Mouse (Mus musculus) leukemia stem cell, adult 10-12 weeks (primary cell): ENCODE measurements around the gene Hilpda. TPM values are rescaled to one million over a fixed set of nuclear protein-coding genes. Genes with fewer than 3 reads are reported as not detected.

Experiments used
- polyA plus RNA-seq: library from polyadenylated mRNA; stranded (reverse); fragments of >175 nt; gene quantifications from 2 replicates; pipeline ENCODE4 v1.2.3, GENCODE M21; 2012; ENCODE audit warnings: low replicate concordance

Gene Hilpda
- polyA plus RNA-seq = 23.3 and 31.5 TPM in 2 replicates

DNA sequence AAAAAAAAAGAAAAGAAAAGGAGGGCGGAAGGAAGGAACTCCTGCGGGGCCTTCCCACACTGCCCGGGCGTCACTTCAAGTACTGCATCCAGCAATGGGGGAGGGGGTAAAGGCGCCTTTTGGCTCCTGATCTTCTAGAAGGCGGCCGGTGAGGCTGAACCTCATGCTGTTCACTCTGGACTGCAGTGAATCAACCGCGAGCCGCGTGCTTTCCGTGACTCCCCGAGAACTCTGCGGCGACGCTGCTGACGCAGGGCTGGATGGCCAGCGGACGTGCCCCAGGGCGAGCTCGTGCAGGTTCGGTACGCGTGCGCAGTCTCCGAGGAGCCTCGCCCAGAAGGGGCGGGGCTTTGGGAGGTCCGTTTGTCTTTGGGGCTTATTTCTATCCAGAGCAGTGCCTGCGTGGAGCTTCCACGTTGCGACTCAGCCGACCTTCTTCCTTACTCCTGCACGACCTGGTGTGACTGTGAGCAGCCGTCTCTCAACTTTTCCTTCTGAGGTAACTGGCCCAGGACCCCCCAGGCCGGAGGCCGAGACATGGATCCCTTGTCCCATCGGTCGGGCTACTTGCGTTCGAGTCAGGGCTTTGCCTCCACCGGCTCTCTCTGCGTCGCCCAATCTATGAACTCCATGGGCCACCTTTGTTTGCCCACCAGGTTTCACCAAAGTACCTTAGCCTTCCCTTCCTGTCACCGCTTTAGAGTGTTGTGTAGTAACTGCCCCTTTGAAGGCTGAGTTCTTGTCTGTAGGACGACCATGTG lies at the start of gene Hilpda:
TSS of gene Hilpda (plus strand) at position 177 of the 761 bp plus-strand sequence.

DNA sequence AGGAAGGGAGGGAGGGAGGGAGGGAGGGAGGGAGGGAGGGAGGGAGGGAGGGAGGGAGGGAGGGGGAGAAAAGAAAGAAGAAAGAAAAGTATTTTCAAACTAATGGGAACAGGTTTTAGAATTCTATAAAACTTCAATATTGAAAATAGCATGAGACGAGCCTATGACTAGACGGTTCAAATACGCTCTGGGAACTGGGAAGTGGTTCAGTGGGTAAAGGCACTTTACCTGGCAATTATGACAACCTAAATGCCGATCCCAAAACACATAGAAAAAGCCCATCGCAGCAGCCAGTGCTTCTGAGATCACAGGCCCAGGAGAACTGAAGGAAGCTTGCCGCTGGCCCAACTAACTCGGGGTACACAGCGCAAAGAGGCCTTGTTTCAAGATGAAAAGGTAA lies 7.0 kb downstream of the Hilpda start, which contains the start of gene Fam71f2:
TSS of gene Fam71f2 (plus strand) at position 301 of the 400 bp plus-strand sequence.

DNA sequence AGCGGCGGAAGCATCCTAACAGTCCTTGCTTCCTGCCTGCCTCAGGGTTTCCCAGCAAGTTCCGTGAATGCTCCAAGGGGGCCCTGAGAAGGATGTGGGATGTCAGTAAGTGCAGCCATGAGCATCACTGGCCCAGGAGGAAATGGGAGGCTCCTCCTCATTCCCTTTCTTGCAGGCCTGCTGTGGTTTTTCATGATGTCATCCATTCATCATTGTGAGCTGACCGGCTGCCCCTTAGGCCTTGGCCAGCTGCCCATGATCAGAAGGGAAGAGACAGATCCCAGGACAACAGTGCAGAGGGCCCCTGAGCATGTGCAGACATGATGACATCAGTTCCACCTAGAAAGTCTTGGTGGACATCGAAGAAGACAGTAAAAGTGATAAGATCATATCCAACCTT lies 46.6 kb downstream of the Hilpda start, which contains the start of gene Fam71f1:
TSS of gene Fam71f1 (plus strand) at position 262 of the 400 bp plus-strand sequence.

Other genes starting within 250 kb of the Hilpda start
- gene Lep, start 212.3 kb upstream of the Hilpda start, polyA plus RNA-seq = 0.05 TPM in 1 of 2 replicates, not detected in the other
- gene Rbm28, start 107.5 kb upstream of the Hilpda start, polyA plus RNA-seq = 10.2 and 11.2 TPM in 2 replicates
- gene Prrt4, start 92.9 kb upstream of the Hilpda start, polyA plus RNA-seq = 0.07 TPM in 1 of 2 replicates, not detected in the other
- gene Impdh1, start 56.1 kb upstream of the Hilpda start, polyA plus RNA-seq = 136 and 211 TPM in 2 replicates
- 0.30 TPM in 1 of 2 replicates, not detected in the other for gene Fam71f2, start 7.1 kb downstream of the Hilpda start, polyA plus RNA-seq
- not detected in 2 replicates for gene Fam71f1, start 46.7 kb downstream of the Hilpda start, polyA plus RNA-seq
- gene Calu, start 75.6 kb downstream of the Hilpda start, polyA plus RNA-seq = 1.6 and 8.3 TPM in 2 replicates
- gene Opn1sw, start 116.0 kb downstream of the Hilpda start, polyA plus RNA-seq = not detected in 2 replicates
- not detected in 2 replicates for gene Ccdc136, start 123.8 kb downstream of the Hilpda start, polyA plus RNA-seq
- gene Flnc, start 160.8 kb downstream of the Hilpda start, polyA plus RNA-seq = not detected in 2 replicates
- 40.7 and 175 TPM in 2 replicates for gene Atp6v1f, start 195.2 kb downstream of the Hilpda start, polyA plus RNA-seq
- not detected in 2 replicates for gene Atp6v1fnb, start 198.9 kb downstream of the Hilpda start, polyA plus RNA-seq
- 0.56 and 1.5 TPM in 2 replicates for gene Kcp, start 235.5 kb downstream of the Hilpda start, polyA plus RNA-seq